Mouse (Mus musculus) cerebellum, postnatal 36 days (tissue): ENCODE results near the gene Epb41l4b.

ENCODE experiments used
- DNase-seq, 2 experiments: peaks; one replicate each; pipeline ENCODE4 v3.0.0; 2021 to 2022; ENCODE audit warnings: mixed read lengths in 2 of 2

Gene Epb41l4b

DNA sequence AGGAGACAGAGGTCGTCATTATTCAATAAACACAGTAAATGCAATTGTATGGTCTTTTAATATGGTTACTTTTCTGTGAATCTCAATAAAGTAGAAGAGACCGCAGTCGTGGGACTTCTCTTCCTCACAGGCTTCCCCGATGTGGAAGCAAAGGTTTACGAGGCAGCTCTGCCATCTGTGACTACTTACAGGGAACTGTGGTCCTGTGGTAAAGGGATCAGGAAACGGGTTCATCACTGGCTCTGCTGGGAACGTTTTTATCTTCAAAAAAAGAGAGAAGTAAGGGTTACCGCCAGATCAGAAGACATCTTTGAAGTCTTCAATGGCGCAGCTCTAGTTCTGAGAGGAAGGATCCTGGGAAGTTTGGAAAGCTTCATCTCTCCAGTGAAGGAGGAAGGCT is 135.5 kb downstream of the Epb41l4b start:
- DNase-seq: no peak

DNA sequence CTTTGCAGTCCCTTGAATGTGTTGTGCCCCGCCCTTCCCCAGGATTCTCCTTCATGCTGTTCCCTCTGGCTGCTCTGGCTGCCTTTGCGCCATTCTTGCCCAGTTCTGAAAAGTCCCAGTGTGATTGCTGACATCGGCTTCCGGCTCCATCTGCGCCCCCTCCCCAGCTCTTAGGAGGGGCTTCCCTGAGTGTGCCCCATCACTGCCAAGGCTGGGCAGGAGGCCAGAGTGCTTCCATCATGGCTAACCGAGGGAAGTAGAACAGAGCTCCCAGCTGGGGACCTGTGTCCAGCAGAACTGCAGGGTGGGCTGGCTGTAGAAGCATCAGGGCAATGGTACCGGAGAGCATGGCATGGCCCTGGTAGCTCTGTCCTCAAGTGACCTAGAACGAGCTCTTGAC is 138.2 kb downstream of the Epb41l4b start:
- peak; percentile 39 to 49 for DNase-seq

DNA sequence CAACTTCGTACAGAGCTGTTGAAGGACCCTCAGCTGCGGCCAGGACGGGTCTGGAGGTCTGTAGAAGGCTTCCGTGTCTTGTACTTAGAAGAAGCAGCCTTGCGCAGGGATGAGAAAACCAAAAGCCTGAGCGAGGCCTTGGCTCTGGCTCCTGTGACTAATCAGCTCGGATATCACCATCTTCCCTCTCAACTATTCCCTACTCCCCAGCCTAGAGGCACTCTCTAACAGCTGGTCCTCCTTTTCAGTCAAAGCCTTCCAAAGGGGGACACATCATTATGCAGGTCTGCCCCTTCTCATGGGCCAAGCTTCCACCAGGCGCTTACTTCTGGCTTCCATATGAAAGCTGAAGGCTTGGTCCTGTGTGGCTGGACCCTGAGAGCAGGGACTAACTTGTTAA is 139.4 kb downstream of the Epb41l4b start:
- no peak for DNase-seq

DNA sequence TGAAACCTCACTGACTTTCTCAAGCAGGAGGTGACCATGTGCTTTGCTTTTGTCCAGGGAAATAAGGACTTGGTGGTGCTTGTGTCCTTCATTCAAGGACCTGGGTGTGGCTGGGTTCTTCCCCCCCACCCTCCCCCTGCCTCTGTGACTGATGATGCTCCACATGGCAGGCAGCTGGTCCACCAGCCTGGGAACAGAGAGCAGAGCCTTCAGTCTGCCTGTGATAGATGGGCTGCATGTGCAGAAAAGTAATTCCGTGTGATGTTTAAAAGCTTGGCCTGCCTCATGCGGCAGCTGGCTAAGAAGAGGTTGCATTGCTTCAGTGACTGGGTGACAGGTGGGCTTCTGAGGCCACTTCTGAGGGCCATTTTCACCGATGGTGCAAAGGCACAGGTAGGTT is 140.5 kb downstream of the Epb41l4b start:
- DNase-seq: no peak

DNA sequence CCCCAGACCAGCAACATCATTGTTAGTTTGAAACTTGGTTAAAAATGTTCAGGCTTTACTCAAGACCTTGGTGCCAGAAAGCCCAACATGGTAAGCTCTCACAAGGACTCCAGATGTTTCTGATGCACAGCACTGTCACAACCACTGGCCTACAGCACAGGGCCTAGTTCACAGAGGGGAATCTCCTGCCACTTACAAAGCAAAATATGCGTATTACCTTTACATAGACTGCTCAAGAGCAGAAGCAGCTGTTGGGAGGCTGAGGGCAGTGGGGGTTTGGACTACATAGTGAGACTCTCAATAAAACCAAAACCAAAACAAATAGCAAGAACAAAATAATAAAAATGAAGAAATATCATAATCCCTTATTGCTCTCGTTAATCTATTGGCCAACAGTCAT is 141.8 kb downstream of the Epb41l4b start:
- no peak for DNase-seq

DNA sequence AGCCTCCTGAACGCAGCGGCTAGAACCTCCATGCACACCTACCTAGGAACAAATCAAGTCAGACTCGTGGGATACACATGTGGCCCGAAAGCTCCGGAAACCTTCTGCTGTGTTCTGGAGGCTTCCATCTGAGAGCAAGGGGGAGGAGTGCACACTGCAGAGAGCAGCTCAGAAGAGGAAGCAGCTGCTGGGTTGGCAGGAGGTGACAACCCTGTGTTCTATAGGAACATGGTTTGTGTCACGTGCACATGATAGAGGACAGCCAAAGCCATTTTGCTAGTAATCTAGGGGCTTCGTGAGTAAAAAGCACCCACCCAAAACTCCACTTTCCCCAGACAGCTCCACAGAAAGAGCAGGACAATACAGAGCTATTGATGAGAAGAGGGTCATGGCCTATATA is 149.9 kb downstream of the Epb41l4b start:
- no peak for DNase-seq

DNA sequence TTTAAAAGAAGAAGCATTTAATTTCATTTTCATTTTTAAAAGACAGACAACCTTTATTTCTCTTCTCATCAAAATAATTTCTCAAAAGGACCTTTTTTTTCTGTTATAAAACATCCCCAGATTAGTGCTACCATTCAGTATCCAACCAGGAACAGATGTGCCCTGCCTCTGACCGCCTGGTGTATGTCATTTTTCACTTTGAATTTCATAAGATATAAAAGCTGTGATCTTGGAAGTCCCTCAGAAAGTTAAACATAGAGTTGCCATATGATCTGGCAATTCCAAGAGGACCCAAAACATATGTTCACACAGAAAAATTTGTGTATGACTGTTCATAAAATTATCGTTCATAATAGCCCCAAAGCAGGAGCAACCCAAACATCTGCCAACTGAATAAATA is 151.3 kb downstream of the Epb41l4b start:
- DNase-seq: no peak

DNA sequence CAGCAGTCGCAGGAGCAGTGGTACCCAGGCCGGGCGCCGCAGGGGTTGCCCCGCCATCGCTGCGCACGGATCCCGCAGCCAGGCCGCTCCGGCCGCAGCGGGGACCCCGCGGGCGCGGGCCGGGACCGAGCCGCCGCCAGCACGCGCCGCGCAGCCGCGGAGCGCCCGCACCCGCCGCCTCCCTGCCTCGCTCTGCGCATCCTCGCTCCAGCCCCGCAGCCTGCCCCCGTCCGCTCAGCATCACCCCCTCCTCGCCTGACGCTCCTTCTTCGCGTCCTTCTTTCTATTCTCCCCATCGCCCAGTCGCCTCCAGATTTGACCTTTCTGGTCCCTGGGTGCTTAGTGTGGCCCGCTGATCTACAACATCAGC is 153.0 kb downstream of the Epb41l4b start, which contains the start of gene Frrs1l:
Frrs1l (minus strand) TSS at position 177 of the 370 bp plus-strand sequence.
- DNase-seq: peak; percentile 73 to 80

DNA sequence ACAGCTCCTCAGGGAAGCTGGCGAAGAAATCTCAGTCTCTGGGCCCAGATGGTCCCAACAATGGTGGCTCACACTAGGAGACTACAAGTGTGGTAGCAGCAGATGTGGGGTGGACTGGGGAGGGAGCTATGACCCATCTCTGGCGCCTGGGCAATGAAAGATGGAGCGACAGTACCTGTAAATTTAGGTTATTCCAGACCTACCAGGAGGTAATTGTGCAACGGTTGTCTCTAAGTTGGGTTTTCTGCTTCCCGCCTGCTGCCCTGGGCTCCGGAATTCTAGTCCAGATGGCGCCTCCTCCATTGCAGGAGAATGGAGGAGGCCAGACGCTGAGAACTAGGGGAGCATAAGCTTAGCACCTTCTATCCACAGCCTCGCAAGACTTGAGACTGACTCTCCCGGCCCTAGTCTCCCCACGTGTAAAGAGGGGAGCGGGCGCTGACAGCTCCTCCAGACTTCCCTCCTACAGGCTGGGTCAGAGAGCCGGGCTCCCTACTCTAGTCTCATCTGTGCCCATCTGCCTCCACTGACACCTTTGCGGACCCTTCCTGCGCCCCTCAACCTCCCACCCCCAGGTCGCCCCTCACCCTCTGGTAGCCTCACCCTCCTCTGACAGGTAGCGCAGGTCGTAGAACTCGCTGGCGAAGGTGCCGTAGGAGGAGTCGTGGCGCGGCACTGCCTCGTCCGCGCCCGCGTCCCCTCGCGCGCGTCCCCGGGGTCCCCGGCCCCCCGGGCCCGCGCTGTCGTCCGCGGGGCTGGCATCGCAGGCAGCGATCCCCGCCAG is 153.6 kb downstream of the Epb41l4b start:
- DNase-seq: peak; percentile 64 to 72

DNA sequence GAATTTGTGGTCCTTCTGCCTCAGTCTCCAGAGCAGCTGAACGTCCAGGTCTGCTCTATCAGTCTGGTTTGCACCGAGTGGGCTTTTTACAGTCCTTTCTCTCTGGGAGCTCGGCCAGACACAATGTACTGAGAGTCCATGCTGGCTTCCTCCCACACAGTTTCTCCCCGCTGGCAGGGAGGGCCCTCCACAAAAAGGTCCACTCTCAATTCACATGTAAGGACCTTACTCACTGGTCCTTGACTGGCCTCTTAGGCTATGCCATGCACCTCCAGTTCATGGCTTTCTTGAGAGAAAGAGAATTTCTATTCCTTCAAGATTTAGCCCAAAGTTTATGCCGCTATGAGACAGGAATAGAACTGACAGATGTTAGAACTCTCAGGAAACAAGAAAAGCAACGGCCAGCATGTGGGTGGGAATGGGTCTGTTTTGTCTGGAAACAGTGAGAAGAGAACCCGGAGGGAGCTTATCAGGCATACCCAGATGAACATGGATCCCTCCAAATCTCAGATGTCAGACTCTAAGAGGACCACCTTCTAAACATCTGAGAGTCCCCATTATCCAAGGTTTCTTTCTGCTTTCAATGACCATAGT is 177.6 kb downstream of the Epb41l4b start:
- no peak for DNase-seq

DNA sequence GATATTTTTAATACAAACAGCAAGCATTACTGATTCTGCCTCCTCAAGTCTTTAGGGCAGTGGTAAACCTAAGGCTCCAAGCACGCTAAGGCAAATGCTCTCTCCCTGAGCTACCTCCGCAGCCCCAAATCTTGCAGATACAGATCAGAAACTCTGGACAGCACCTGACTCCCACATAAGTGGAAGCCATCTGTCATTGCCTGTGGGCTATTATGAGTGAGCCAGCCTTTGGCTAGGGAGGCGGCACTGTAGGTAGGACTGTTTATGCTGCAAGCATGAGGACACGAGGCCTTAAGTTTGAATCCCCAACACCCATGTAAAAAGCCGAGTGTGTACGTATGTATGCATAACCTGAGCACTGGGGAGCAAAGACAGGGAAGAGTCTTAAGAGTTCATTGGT is 179.6 kb downstream of the Epb41l4b start:
- peak; percentile 51 to 57 for DNase-seq

DNA sequence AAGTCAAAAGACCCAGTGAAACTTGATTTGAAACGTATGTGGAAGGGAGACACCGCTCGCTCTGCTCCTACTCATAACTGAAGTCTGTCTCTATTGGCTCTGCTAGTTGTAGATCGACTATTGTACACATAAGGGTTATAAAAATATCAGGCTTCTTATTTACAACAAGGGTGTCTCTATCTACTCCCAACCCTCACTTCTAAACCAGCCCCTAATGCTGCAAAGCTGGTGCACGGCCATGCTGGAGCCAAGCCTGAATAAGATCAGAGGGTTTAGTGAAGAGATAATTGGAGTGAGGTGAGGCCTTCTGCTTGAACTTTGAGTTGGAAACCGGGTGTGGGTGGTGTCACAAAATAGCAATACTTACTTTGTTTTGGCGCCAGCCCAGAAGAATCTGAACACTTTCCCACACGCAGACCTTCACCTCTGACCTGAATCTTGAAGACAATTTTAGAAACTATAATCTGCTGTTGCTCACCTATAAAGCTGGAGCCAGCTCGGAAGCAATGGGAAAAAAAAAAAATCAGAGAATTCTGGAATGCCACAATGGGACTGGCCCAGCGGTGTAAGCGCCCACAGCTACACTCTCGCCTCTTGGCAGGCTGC is 181.8 kb downstream of the Epb41l4b start:
- DNase-seq: no peak

DNA sequence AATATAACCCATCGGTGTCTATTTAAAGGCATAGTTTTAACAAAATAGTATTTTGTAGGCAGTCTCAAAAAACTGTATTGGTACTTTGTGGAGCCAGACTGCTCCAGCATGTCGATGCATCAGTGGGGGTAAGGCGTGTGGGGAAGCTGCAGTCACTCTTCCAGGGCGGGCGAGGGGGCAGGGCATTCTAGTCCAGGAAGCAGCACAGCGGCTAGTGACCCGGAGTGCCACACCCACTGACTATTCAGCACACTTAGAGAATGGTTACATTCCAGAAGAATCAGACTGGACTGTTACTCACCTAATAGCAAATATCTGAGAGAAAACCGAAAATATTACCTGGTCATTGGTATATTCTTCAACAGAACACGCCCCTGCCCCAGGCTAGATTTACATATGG is 185.7 kb downstream of the Epb41l4b start:
- DNase-seq: no peak

DNA sequence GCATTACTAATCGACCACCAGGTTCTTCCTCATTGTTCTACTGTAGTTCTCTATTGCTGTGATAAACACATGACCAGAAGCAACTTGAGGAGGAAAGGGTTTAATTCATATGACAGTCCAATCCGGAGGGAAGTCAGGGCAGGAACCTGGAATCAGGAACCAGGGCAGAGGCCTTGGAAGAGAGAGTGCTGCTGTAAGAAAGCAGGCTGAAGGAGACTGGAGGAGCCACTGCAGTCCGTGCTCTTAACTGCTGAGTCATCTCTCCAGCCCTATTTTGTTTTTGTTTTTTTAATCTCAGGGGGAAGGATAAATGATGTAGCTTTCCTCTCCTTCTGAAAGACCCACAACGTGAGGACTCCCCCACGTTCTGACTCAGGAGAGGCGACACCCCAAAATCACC is 190.0 kb downstream of the Epb41l4b start:
- no peak for DNase-seq

DNA sequence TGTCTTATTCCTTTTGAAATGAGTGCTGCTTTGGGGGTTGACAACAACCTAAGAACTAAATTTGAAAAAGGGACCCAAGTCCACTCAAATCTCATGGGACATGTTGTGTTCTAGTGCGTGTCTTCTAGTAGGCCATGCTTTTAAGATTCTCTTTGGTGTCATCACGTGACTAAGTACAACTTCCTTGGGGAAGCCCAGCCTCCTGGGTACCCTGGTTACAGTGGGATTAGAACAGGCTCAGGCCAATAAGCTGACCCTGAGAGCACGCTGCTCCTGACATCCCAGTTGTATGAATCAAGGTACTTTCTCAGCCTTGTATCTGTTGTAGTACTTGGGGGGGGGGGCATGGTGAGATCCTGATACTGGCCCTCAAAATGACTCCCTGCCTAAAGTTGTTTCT is 191.5 kb downstream of the Epb41l4b start:
- DNase-seq: no peak

DNA sequence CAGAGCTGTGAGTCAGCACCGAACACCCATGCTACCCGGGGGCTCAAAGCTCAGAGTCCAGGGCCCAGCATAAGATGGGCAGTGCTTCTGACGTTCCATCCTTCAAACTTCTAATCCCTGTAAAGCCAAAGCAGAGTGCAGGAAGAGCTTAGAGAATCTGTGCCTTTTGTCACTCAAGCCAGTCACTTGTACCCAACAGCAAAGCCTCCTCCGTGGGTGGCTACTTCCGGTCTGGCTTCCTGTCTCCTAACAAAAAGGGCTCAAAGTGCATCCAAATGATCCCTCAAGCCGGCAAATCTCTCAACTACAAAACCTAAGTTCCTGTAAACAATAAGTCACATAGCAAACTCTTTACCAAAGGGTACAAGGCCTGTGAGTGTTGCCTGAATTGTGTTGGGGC is 193.7 kb downstream of the Epb41l4b start:
- DNase-seq: no peak

DNA sequence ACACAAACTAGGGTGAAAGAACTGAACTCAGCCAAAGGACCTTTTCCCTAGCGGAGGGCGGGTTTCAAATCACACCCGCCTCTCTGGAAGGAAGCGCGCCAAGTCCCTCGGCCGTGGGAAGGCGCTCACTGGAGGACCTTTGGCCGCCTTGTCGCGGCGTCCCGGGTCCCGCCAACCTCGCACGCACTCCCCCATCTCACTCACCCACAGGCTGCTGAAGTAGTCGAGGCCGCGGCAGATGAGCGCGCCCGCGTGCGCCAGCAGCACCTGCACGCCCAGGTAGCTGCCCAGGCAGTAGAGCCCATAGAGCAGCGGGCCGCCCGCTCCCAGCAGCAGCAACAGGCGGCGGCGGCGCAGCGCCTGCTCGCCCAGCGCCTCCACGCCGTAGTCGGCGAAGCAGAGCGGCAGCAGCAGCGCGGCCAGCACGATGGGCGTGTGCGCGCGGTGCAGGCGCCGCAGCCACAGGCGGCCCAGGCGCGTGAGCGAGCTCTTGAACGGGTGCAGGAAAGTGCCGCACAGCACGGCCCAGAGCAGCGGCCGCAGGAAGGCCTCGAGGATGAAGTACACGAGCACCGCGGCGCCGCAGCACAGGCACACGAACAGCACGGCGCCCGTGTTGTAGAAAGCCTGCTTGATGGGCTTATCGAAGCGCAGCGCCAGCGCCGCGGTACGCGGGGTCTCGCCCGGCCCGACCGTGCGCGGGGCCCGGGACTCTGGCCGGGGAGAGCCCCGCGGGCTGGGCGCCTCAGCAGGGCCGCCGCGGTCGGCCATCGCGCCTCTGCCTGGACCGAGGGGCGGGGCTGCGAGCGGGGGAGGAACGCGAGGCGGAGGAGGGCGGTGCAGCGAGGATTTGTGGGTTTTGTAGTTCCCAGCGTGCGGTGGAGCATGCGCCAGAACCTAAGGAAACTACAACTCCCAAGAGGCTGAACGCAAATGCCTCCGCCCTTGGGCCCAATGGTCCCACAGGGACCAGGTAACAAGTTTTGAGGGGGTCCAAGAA is 196.3 kb downstream of the Epb41l4b start, which contains the start of gene Tmem245:
Tmem245 (minus strand) TSS at position 797 of the 1,000 bp plus-strand sequence.
- DNase-seq: peak; percentile 93 to 94

DNA sequence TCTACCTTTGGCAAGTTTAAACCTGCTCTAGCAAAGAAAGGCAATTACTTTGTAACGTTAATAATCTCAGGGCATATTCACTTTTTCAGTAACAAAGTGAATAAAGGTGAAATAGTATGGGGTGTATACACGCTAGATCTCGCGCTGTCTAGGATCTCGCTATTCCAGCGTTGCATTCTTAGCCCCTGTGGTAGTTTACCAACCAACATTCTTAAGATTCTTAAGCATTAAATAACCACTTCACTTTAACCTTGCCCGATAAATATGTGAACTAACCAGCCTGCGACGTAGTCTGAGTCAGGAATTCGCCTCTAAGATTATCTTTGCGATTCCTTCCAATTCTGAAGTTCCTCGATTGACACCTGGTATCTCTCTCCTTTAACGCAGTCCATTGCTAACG is 197.1 kb downstream of the Epb41l4b start:
- no peak for DNase-seq

DNA sequence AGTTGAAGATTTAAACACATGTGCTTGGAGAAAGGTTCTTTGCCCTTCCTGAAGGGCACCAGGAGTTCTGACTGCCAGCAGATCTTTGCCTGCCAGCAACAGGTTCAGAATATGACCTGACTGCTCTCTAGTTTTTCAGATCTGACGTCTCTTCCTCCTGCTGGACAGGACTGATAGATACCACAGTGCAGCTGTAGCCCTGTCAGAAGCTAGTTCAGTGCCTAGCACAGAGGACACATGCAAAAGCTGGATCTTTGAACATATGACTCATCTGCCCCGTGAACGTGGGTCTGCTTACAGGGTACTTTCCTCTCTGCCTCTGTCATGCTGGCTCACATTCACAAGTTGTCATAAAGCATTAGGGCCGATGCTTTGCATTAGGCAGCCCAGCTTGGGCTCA is 199.0 kb downstream of the Epb41l4b start:
- no peak for DNase-seq

DNA sequence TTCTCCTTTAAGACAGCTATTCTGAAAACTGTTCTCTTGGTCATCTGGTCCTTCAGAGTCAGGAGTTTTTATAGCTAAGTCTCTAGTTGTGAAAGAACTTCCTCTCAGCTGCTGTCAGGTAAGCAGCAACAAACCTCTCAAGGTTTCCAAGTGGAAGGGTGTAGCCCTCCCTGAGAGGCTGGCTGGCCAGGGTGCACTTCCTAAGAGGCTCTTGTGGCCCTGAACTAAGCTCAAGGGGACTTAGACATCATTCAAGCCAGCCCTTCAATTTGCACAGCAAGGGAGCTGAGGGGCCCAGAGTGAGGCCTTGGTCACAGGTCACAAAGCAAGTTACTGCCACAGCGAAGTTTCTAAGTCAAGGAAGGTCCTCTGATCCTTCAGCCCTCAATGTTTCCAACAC is 200.0 kb downstream of the Epb41l4b start:
- no peak for DNase-seq

DNA sequence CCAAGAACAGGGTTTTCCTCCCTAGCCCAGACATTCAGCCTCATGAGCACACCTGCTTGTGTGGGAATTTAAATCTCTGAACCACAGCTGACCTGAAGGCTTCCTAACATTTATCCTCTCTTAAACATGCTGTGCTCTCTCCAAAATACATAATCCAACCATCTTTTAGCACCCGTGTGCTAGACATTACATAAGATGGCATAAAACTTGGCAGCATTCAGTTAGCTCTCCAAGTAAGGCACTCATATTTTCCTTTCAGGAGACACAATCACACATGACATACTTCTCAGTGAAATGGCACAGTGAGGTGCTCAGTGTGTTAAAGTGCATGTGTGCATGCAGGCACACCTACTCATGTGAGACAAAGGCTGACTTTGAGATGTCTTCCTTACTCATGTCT is 200.7 kb downstream of the Epb41l4b start:
- no peak for DNase-seq
